Mouse (Mus musculus) heart, embryonic 16.5 days (tissue): Measurements from ENCODE around the gene Ppp3r1. TPM values are rescaled to one million over a fixed set of nuclear protein-coding genes. Genes with fewer than 3 reads are reported as not detected.
A peak's percentile ranks its signal among the peaks of the same experiment; 100 is the strongest.
"Not testable (repeated sequence)": the region's sequence is repeated elsewhere in the genome, so short reads cannot be mapped to it uniquely, and the experiment has no call there.

Source experiments
- ATAC-seq: fragments of 200-750 bp; cut with Nextera tagmentation; replicated peaks from 2 replicates; pipeline ENCODE4 v1.8.0; 2017; ENCODE audit warnings: moderate number of reproducible peaks; ENCODE audit not compliant: insufficient read depth, low FRiP score; ENCODE audit errors: extremely low read depth
- H3K27ac ChIP-seq: fragments of 300-500 bp; sonication (generic); 2 replicates; pipeline ENCODE4 v1.5.1; 2014; ENCODE audit warnings: mild to moderate bottlenecking, low read length, control low read depth, moderate library complexity
- H3K27me3 ChIP-seq: fragments of 300-500 bp; sonication (generic); 2 replicates; pipeline ENCODE4 v1.6.1; 2014; ENCODE audit warnings: low read length, mixed read lengths; ENCODE audit not compliant: control insufficient read depth, insufficient read depth
- H3K36me3 ChIP-seq: fragments of 300-500 bp; sonication (generic); 2 replicates; pipeline ENCODE4 v1.6.1; 2014; ENCODE audit not compliant: control insufficient read depth, insufficient read depth
- H3K4me1 ChIP-seq: fragments of 300-500 bp; sonication (generic); 2 replicates; pipeline ENCODE4 v1.6.1; 2014; ENCODE audit warnings: low read length, mixed read lengths; ENCODE audit not compliant: control insufficient read depth, insufficient read depth
- H3K4me2 ChIP-seq: fragments of 300-500 bp; sonication (generic); 2 replicates; pipeline ENCODE4 v1.6.1; 2014; ENCODE audit warnings: low read depth, mild to moderate bottlenecking, control low read depth, low read length
- H3K4me3 ChIP-seq: fragments of 300-500 bp; sonication (generic); 2 replicates; pipeline ENCODE4 v1.5.1; 2014; ENCODE audit warnings: mild to moderate bottlenecking, control low read depth, low read length
- H3K9ac ChIP-seq: fragments of 300-500 bp; sonication (generic); 2 replicates; pipeline ENCODE4 v1.6.1; 2014; ENCODE audit warnings: low read length, control low read depth
- H3K9me3 ChIP-seq: fragments of 300-500 bp; sonication (generic); replicated peaks from 2 replicates; pipeline ENCODE4 v1.6.1; 2016; ENCODE audit warnings: low read length; ENCODE audit not compliant: control insufficient read depth
- WGBS: fragments of 180-500 bp; shearing (Covaris S2); extraction: QIAGEN DNeasy Blood & Tissue Kit; methylation state at CpG from one replicate; pipeline ENCODE4 v1.1.7; 2014; 5-methylcytosine and 5-hydroxymethylcytosine counted together
- polyA plus RNA-seq: library from polyadenylated mRNA; unstranded; fragments of >200 nt; fragmentation: Nextera tagmentation; extraction: Ambion mirVana; gene quantifications from 2 replicates; pipeline ENCODE4 v1.2.1, GENCODE M21; 2015

Gene Ppp3r1
- polyA plus RNA-seq, 1 experiment from 2014 or later = 86.5 TPM

DNA sequence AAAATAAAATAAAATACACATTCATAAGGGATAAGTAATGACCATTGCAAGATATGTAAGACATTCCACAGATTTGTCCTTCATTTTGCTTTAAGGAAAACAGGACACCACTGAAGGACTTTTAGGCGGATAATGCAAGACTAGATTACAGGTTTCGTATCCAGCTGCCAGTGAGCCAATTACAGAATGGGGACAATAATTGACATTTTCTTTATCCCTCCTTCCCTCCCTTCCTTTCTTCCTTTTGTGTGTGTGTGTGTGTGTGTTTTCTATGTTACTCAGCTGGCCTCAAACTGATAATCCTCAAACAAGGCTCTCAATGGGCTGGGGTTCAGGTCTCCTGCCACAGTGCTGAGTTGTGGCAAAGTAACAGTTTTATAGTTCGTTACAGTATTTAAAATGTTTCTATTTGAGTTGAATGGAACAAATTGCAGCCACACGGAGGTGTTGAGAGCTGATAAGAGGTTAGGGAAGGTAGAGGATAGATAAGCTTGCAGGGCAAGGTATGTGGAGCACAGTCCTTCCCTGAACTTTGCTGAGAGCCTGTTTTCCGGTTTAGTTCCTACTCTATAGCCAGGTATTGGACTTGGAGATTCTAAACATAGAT lies 53.9 kb downstream of the Ppp3r1 start:
- H3K9ac ChIP-seq = 0 out of 2 replicates have a peak overlapping the region, but pooled peaks have one; percentile 5
- WGBS = 39% methylated on average over 5 of the region's 5 CpGs
- ATAC-seq = no peak

GRCm38 (mm10) chr11:17215475-17215874 lies 56.4 kb downstream of the Ppp3r1 start:
- no peaks in the 10 kb centered on the region for H3K9me3 ChIP-seq
- no peak overlapping the region for H3K4me2 ChIP-seq
- H3K4me3 ChIP-seq = no peak overlapping the region
- no peaks in the 10 kb centered on the region for H3K36me3 ChIP-seq
- H3K9ac ChIP-seq = no peak overlapping the region
- H3K4me1 ChIP-seq = peaks cover 19% of the 10 kb centered on the region
- H3K27me3 ChIP-seq = no peaks in the 10 kb centered on the region
- no peak overlapping the region for H3K27ac ChIP-seq
- ATAC-seq = no peak
- WGBS = 83% methylated on average over 3 of the region's 3 CpGs

More for the DNA sequence above, 53.9 kb downstream of the Ppp3r1 start:
- no peaks in the 10 kb centered on the region for H3K27me3 ChIP-seq
- H3K4me2 ChIP-seq = peak overlapping the region; percentile 90
- H3K4me1 ChIP-seq = peaks cover 20% of the 10 kb centered on the region
- no peaks in the 10 kb centered on the region for H3K9me3 ChIP-seq
- 0 out of 2 replicates have a peak overlapping the region, but pooled peaks have one; percentile 95 for H3K4me3 ChIP-seq
- no peak overlapping the region for H3K27ac ChIP-seq
- H3K36me3 ChIP-seq = peaks cover 8% of the 10 kb centered on the region; the same call in 1 of the 2 replicates

DNA sequence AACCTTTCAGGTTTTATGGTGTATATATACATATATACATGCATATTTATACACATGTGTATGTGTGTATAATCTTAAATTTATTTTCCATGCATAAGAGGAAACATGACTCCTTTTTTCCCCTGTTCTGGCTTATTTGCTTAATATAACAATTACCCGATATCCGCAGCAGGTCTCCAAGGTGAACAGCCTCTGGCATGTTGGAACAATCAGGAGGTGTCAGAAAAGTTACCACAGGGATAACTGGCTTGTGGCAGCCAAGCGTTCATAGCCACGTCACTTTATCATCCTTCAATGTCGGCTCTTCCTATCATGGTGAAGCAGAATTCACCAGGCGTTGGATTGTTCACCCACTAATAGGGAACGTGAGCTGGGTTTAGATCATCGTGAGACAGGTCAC lies 62.1 kb downstream of the Ppp3r1 start:
- 87% methylated on average over 8 of the region's 8 CpGs for WGBS
- Histone ChIP-seq H3K36me3 (peaks cover 13% of the 10 kb centered on the region), H3K4me2 (no peak overlapping the region), H3K27ac (no peak overlapping the region), H3K4me1 (no peaks in the 10 kb centered on the region), H3K4me3 (no peak overlapping the region), H3K27me3 (no peaks in the 10 kb centered on the region), H3K9ac (no peak overlapping the region), H3K9me3 (no peaks in the 10 kb centered on the region)
- no peak for ATAC-seq

DNA sequence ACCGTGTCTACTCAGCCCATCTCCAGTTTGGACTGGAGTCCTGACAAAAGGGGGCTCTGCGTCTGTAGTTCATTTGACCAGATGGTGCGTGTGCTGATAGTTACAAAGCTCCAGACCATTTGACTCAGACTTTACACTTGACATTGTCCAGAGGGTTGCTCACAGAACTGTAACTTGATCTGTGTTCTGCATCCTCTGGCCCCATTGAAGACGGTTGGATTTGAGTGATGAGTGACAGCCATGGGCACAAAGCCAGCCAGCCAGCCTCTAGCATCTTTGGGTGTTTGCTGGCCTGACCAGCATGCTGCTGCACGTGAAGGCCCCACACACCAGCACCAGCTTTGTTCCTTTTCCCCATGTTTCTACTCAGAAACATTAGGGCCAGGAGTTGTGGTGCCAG lies 73.7 kb downstream of the Ppp3r1 start:
- peaks cover 4% of the 10 kb centered on the region for H3K9me3 ChIP-seq
- peak overlapping the region; percentile 12; the same call in 1 of the 2 replicates for H3K4me3 ChIP-seq
- peaks cover 27% of the 10 kb centered on the region for H3K4me1 ChIP-seq
- peaks cover 21% of the 10 kb centered on the region for H3K36me3 ChIP-seq
- H3K9ac ChIP-seq = no peak overlapping the region
- peak overlapping the region; percentile 54 for H3K4me2 ChIP-seq
- H3K27me3 ChIP-seq = no peaks in the 10 kb centered on the region
- H3K27ac ChIP-seq = peak overlapping the region; percentile 68
- WGBS = 32% methylated on average over 5 of the region's 5 CpGs
- peak; percentile 86 for ATAC-seq

DNA sequence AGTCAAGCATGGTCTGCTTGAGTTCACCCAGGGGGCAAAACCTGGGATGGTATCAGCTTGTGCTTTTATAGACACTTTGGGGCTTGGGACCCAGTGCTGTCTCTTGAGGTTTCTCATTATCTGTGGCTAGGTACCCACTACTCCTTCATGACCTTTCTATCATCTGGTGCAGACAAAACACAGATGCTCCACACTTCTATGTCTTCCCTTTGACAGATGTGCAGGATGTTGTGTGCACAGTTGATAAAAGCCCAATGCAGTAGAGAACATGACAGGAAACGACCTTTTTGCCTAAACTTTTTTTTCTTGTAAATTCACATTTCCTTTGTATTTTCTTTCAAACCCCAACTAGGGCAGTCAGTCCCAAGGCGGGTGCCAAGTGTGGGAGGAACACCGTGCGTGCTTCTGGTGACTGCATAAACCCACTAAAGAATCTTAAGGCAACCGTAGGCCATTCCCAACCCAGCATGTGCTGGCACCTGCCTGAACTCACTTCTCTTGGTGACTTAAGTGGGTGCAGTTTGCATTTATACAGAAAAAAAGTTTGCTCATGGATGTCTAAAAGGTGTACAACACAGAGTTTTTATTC lies 77.5 kb downstream of the Ppp3r1 start:
- H3K27me3 ChIP-seq = no peaks in the 10 kb centered on the region
- 66% methylated on average over 5 of the region's 5 CpGs for WGBS
- no peak overlapping the region for H3K9ac ChIP-seq
- ATAC-seq = no peak
- peaks cover 16% of the 10 kb centered on the region for H3K36me3 ChIP-seq
- no peak overlapping the region for H3K27ac ChIP-seq
- H3K4me1 ChIP-seq = peaks cover 18% of the 10 kb centered on the region
- no peak overlapping the region for H3K4me2 ChIP-seq
- no peak overlapping the region for H3K4me3 ChIP-seq
- H3K9me3 ChIP-seq = peaks cover 4% of the 10 kb centered on the region

DNA sequence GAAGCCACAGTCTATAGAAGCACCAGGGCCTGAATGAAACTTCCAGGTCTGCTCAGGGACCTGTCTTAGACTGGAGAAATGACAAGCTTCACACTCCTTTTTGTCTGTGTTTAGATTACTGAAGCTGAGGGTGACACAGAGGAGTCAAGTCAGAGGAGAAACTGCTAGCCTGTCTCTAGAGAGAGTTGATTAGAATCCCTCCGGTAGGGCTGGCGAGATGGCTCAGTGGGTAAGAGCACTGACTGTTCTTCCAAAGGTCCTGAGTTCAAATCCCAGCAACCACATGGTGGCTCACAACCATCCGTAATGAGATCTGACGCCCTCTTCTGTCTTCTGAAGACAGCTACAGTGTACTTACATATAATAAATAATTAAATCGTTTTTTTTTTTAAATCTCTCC lies 79.5 kb downstream of the Ppp3r1 start:
- not testable (repeated sequence) for H3K27ac ChIP-seq, H3K4me3 ChIP-seq, H3K9ac ChIP-seq, H3K9me3 ChIP-seq, H3K4me2 ChIP-seq, H3K27me3 ChIP-seq, ATAC-seq, H3K4me1 ChIP-seq
- peaks cover 10% of the 10 kb centered on the region for H3K36me3 ChIP-seq
- 81% methylated on average over 5 of the region's 5 CpGs for WGBS

DNA sequence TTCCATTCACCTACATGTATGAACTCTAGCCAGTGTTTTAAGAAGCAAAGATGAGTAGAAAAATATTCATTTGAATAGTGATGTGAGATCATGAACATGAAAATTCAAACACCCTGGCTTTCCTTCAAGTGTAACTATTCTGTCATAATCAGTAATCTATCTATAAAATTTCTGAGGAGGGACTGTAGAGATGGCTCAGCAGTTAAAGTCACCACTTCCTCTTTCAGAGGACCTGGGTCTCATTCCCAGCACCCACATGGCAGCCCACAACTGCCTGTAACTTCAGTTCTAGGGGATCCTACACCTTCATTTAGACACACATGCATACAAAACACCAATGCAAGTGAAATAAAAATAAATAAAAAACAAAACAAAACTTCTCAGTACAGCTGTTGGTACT lies 89.7 kb downstream of the Ppp3r1 start:
- Histone ChIP-seq H3K4me1 (no peaks in the 10 kb centered on the region), H3K27me3 (no peaks in the 10 kb centered on the region), H3K9me3 (no peaks in the 10 kb centered on the region), H3K4me2 (no peak overlapping the region), H3K9ac (no peak overlapping the region), H3K27ac (no peak overlapping the region), H3K4me3 (no peak overlapping the region), H3K36me3 (no peaks in the 10 kb centered on the region)
- no peak for ATAC-seq

Other genes starting within 250 kb of the Ppp3r1 start
- gene Fbxo48, start 207.9 kb upstream of the Ppp3r1 start, polyA plus RNA-seq = 0.88 and 0.95 TPM in 2 replicates
- gene Cnrip1, start 107.7 kb upstream of the Ppp3r1 start, polyA plus RNA-seq = 11.2 and 12.3 TPM in 2 replicates
- gene Plek, start 106.9 kb upstream of the Ppp3r1 start, polyA plus RNA-seq = 2.3 and 3.0 TPM in 2 replicates
- 18.3 and 23.2 TPM in 2 replicates for gene Wdr92, start 22.8 kb downstream of the Ppp3r1 start, polyA plus RNA-seq
- gene Pno1, start 52.3 kb downstream of the Ppp3r1 start, polyA plus RNA-seq = 43.4 and 51.6 TPM in 2 replicates
- gene C1d, start 98.3 kb downstream of the Ppp3r1 start, polyA plus RNA-seq = 59.3 and 70.6 TPM in 2 replicates